Mouse (Mus musculus): Measurements from ENCODE around the gene A2m. TPM values are rescaled to one million over a fixed set of nuclear protein-coding genes. Genes with fewer than 3 reads are reported as not detected.
A peak's percentile ranks its signal among the peaks of the same experiment; 100 is the strongest.

A2m gene
- total RNA-seq (2021), result 1 to 10 TPM; 2.6 to 3.0 TPM

DNA sequence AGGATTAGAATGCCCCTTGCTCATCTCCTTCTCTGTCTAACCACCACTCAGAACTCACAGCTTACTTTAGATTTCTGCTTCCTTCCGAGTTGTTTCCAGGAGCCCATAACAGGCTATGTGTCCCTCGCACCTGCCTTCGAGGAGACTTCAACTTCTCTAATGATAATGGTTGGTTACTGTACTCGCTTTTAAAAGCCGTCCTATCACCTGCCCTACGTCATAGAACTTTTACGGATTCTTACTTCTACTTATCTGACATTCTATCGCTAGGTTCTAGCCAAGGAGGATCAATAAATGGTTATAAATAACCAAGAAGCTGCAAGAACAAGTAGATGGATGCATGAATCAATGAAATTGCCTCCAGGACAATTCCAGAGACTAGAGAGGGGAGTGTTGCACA lies at the start of gene A2m:
A2m (plus strand) TSS at position 301 of the 400 bp plus-strand sequence.
- DNase-seq (ENCODE audit: low spot score in 2 of 2), result no peak
- intact Hi-C loops (cut with DNase I), result no loop called here

DNA sequence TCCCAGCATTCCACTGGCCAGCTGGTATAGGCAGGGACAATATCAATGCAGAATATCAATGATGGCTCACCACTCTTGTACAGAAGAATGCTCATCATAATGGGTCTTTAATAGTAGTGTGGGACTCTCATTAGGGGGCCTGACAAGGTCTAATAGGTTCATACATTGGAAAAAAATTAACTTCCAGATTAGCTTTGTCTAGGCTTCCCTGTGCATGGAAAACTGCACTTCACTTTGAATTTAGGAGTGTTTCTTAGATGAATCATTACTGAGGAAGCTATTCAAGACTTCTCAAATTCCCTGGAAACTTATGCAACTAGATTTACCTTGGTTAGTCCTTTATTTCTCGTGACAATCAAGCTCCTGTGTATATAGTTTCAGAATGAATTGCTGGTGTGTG lies 45.0 kb upstream of the A2m start:
- intact Hi-C loops (cut with DNase I), result no loop called here

GRCm38 (mm10) chr6:121600927-121601326 lies 34.2 kb upstream of the A2m start:
- DNase-seq (ENCODE audit: low spot score in 2 of 2), result no peak
- intact Hi-C loops (cut with DNase I), result no loop called here

More for the DNA sequence above, 45.0 kb upstream of the A2m start:
- DNase-seq (ENCODE audit: low spot score in 2 of 2), result no peak

DNA sequence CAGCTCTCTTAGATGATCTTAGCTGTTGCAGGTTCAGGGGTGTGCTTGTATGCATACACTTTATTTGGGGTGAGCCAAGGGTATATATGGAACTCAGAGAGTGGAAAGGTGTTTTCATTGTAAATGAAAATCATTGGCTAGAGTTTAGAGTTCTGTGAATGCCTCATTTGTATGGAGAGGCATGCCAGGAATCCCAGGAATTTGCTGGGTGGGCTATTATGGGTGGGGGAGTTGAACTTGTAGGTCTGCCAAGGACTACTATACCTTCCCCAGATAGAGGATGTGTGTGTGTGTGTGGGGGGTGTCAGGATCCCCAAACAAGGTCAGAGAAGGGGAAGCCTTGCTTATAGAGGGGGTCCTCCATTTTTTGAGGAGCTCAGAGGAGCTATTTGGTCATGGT lies 27.3 kb upstream of the A2m start:
- DNase-seq (ENCODE audit: low spot score in 2 of 2), result no peak
- intact Hi-C loops (cut with DNase I), result no loop called here

- peak in 1 of 2 experiments; percentile 5 for DNase-seq (ENCODE audit: low spot score in 2 of 2)
- intact Hi-C loops (cut with DNase I), result loop anchor here (5.0 kb wide), 1 partner anchor 49 kb away; no protein-coding TSS in a partner anchor
Measured at GRCm38 (mm10) chr6:121611796-121612195, 23.4 kb upstream of the A2m start.

GRCm38 (mm10) chr6:121617476-121617875 lies 17.7 kb upstream of the A2m start:
- intact Hi-C loops (cut with DNase I), result no loop called here
- DNase-seq (ENCODE audit: low spot score in 2 of 2), result no peak

GRCm38 (mm10) chr6:121622525-121622924 lies 12.7 kb upstream of the A2m start:
- DNase-seq (ENCODE audit: low spot score in 2 of 2), result no peak
- intact Hi-C loops (cut with DNase I), result no loop called here

DNA sequence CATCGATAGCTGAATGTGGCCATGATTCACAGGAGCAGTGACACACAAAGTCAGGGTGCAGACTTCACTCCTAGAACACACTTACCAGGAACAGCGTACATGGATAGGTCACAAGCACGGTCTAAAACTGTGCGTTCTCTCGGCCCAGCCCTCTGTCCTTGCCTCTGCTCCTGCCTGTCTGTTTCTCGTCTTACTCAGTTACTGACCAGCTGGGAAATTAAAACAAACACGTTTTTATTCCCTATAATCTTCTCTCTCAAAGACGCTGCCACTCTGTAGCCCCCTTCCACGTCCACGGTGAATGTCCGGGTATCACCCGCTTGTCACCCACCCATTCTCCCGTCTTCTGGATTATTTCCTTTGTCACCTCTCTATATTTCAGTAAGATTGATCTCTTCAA lies 656 bp upstream of the A2m start:
- intact Hi-C loops (cut with DNase I), result no loop called here
- DNase-seq (ENCODE audit: low spot score in 2 of 2), result no peak

DNA sequence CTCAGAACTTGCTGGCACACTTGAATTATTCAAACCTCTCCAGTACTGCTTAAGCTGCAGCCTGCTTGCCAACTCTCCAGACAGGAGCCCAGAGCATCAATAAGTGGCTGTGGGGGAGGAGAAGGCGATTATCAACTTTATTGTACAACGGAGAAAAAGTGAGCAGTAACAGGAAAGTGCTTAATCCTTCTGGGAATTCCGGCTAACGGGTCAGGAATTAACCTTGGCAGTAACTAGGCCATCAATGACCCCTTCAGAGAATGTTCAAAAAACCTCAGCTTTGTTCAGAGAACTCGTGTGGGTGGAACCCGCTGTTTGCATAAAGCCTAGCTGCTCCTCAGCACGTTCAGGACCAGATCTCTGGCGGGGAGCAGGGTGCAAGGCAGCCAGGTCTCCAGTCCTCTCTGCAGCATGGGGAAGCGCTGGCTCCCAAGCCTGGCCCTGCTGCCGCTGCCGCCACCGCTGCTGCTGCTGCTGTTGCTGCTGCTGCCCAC lies 749 bp downstream of the A2m start:
- intact Hi-C loops (cut with DNase I), result no loop called here
- DNase-seq (ENCODE audit: low spot score in 2 of 2), result peak; percentile 2 to 28

DNA sequence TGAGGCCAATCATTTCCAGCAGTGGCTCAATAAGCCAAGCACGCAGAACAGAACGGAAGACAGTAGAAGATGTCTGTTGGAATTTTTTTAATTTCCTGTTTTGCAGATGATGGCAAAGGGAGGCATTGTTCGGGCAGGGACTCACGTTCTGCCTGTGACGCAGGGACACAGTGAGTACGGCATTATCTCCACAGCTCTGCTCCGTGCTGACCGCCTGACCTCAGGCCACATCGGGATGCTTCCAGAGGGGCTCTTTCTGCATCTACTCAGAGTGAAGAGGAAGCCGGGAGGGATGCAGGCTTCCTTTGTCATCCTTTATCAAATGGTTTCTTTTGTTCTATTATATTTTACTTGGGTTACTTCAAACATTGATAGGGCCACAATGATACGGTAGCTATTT lies 13.3 kb downstream of the A2m start:
- intact Hi-C loops (cut with DNase I), result no loop called here
- no peak for DNase-seq (ENCODE audit: low spot score in 2 of 2)

Other genes starting within 250 kb of the A2m start
- 10 to 100 TPM; 97.6 to 98.3 TPM for gene Iqsec3, start 161.7 kb upstream of the A2m start, total RNA-seq (2021)
- not detected for gene Gm7298, start 97.6 kb downstream of the A2m start, total RNA-seq (2021)
- gene Mug1, start 203.2 kb downstream of the A2m start, total RNA-seq (2021), result not detected

Measured in left cerebral cortex, postnatal 25 days (tissue).